Comparison of ENCODE assay signal across 12 mouse cellular contexts in genomic region chr7:41394130-41394529, GRCm38 (mm10). TPM values are rescaled to one million over a fixed set of nuclear protein-coding genes. Genes with fewer than 3 reads are reported as not detected.
DNase-seq lines count a peak whose midpoint lies in the region; ATAC-seq and TF ChIP-seq lines count a peak whose summit lies in the region.
"Had no signal": no experiment of that assay in that cellular context is flagged by ENCODE, and none has a peak within 500 bp of the region (broad histone marks: within the 10 kb centered on the region; RNA-seq: fewer than 3 reads in every experiment).

No protein-coding gene starts in this region.

- 69% methylated on average over 4 of the region's 4 CpGs for WGBS in intestine, embryonic 14.5 days
- WGBS in intestine, postnatal 0 days: 74% methylated on average over 4 of the region's 4 CpGs
- WGBS in embryonic facial prominence, embryonic 12.5 days: 70% methylated on average over 4 of the region's 4 CpGs
- 80% methylated on average over 4 of the region's 4 CpGs for WGBS in hindbrain, embryonic 12.5 days
- 74% methylated on average over 4 of the region's 4 CpGs for WGBS in midbrain, embryonic 16.5 days

- no peaks in the 10 kb centered on the region for H3K9me3 ChIP-seq in intestine, embryonic 14.5 days (ENCODE audit: control insufficient read depth, low read length)
- H3K9me3 ChIP-seq in intestine, postnatal 0 days (ENCODE audit: control insufficient read depth): no peaks in the 10 kb centered on the region
- H3K9me3 ChIP-seq in embryonic facial prominence, embryonic 12.5 days: no peaks in the 10 kb centered on the region
- H3K9me3 ChIP-seq in hindbrain, embryonic 12.5 days (replicated peaks): no peaks in the 10 kb centered on the region
- H3K9me3 ChIP-seq in midbrain, embryonic 16.5 days (replicated peaks; ENCODE audit: control insufficient read depth, low read length, poor library complexity, severe bottlenecking): no peaks in the 10 kb centered on the region
- H3K9me3 ChIP-seq: G1E had no signal

- TF ChIP-seq CTCF in intestine, postnatal 0 days (IDR thresholded peaks at IDR 0.05; ENCODE audit: low read depth): no peak

- H3K36me3 ChIP-seq in intestine, embryonic 14.5 days (ENCODE audit: control insufficient read depth, insufficient read depth, low read length): no peaks in the 10 kb centered on the region
- no peaks in the 10 kb centered on the region for H3K36me3 ChIP-seq in intestine, postnatal 0 days (ENCODE audit: control insufficient read depth, insufficient read depth)
- no peaks in the 10 kb centered on the region for H3K36me3 ChIP-seq in embryonic facial prominence, embryonic 12.5 days
- H3K36me3 ChIP-seq in hindbrain, embryonic 12.5 days: no peaks in the 10 kb centered on the region
- H3K36me3 ChIP-seq in midbrain, embryonic 16.5 days (ENCODE audit: control insufficient read depth, insufficient read depth, low read length): no peaks in the 10 kb centered on the region

- no peaks in the 10 kb centered on the region for H3K4me1 ChIP-seq in intestine, embryonic 14.5 days (replicated peaks; ENCODE audit: control insufficient read depth, insufficient read depth, low read length)
- H3K4me1 ChIP-seq in intestine, postnatal 0 days (replicated peaks; ENCODE audit: control insufficient read depth, insufficient read depth, low read length): no peaks in the 10 kb centered on the region
- no peaks in the 10 kb centered on the region for H3K4me1 ChIP-seq in embryonic facial prominence, embryonic 12.5 days
- H3K4me1 ChIP-seq in hindbrain, embryonic 12.5 days: 0 out of 2 replicates have a peak, but pooled peaks cover 4% of the 10 kb centered on the region
- H3K4me1 ChIP-seq in midbrain, embryonic 16.5 days (ENCODE audit: control insufficient read depth, insufficient read depth, low read length): no peaks in the 10 kb centered on the region

- H3K4me2 ChIP-seq in intestine, embryonic 14.5 days (ENCODE audit: low read length): no peak overlapping the region
- no peak overlapping the region for H3K4me2 ChIP-seq in intestine, postnatal 0 days (replicated peaks; ENCODE audit: low read depth)
- H3K4me2 ChIP-seq in embryonic facial prominence, embryonic 12.5 days (replicated peaks): peak overlapping the region; percentile 54
- H3K4me2 ChIP-seq in hindbrain, embryonic 12.5 days (replicated peaks): peak overlapping the region; percentile 55
- peak overlapping the region; percentile 44 for H3K4me2 ChIP-seq in midbrain, embryonic 16.5 days (ENCODE audit: low read length)

- H3K4me3 ChIP-seq in intestine, embryonic 14.5 days (ENCODE audit: low read depth, low read length): no peak overlapping the region
- no peak overlapping the region for H3K4me3 ChIP-seq in intestine, postnatal 0 days (ENCODE audit: low read depth, low read length)
- H3K4me3 ChIP-seq in embryonic facial prominence, embryonic 12.5 days: peak overlapping the region; percentile 59
- H3K4me3 ChIP-seq in hindbrain, embryonic 12.5 days: peak overlapping the region; percentile 58
- H3K4me3 ChIP-seq in midbrain, embryonic 16.5 days (ENCODE audit: low read depth, low read length): peak overlapping the region; percentile 19; the same call in 1 of the 2 replicates

- H3K9ac ChIP-seq in intestine, embryonic 14.5 days (ENCODE audit: low read length): no peak overlapping the region
- H3K9ac ChIP-seq in intestine, postnatal 0 days (ENCODE audit: low read depth, low read length): no peak overlapping the region
- no peak overlapping the region for H3K9ac ChIP-seq in embryonic facial prominence, embryonic 12.5 days
- H3K9ac ChIP-seq in hindbrain, embryonic 12.5 days: 0 out of 2 replicates have a peak overlapping the region, but pooled peaks have one; percentile 62
- H3K9ac ChIP-seq in midbrain, embryonic 16.5 days (ENCODE audit: low read depth, low read length): no peak overlapping the region

- intact Hi-C loops in left cerebral cortex, postnatal 10 days (cut with DNase I): loop anchor here (5.0 kb wide), 1 partner anchor 103 kb away; the partner anchor contains the start of genes AW146154 and Gm20449

- DNase-seq in intestine, embryonic 14.5 days (ENCODE audit: low spot score): no peak
- no peak for DNase-seq in left cerebral cortex, postnatal 10 days (ENCODE audit: extremely low spot score in 1 of 2, low spot score in 2 of 2)
- DNase-seq: adrenal gland, postnatal 25 days; left cerebral cortex, postnatal 4 days had no signal

- 0 out of 2 replicates have a peak, but pooled peaks have one; percentile 35 for ATAC-seq in intestine, embryonic 14.5 days (replicated peaks; ENCODE audit: low FRiP score, low TSS enrichment, low read depth)
- ATAC-seq in intestine, postnatal 0 days: no peak
- ATAC-seq in embryonic facial prominence, embryonic 12.5 days (ENCODE audit: insufficient number of reproducible peaks, insufficient read depth, low FRiP score, low TSS enrichment): no peak
- ATAC-seq in hindbrain, embryonic 12.5 days (ENCODE audit: low FRiP score): 0 out of 2 replicates have a peak, but pooled peaks have one; percentile 27
- 0 out of 2 replicates have a peak, but pooled peaks have one; percentile 32 for ATAC-seq in midbrain, embryonic 16.5 days
- ATAC-seq in inflammation-experienced regulatory T-cells, adult 6 months: no peak

- no peaks in the 10 kb centered on the region for H3K27me3 ChIP-seq in intestine, embryonic 14.5 days (replicated peaks; ENCODE audit: control insufficient read depth, insufficient read depth, low read length)
- H3K27me3 ChIP-seq in intestine, postnatal 0 days (replicated peaks; ENCODE audit: control insufficient read depth, insufficient read depth, low read length): no peaks in the 10 kb centered on the region
- no peaks in the 10 kb centered on the region for H3K27me3 ChIP-seq in embryonic facial prominence, embryonic 12.5 days
- H3K27me3 ChIP-seq in hindbrain, embryonic 12.5 days: no peaks in the 10 kb centered on the region
- H3K27me3 ChIP-seq in midbrain, embryonic 16.5 days (ENCODE audit: control insufficient read depth, insufficient read depth, low read depth, low read length): no peaks in the 10 kb centered on the region

- no peak overlapping the region for H3K27ac ChIP-seq in intestine, embryonic 14.5 days (ENCODE audit: low read depth)
- no peak overlapping the region for H3K27ac ChIP-seq in intestine, postnatal 0 days (ENCODE audit: low read depth, low read length)
- H3K27ac ChIP-seq in embryonic facial prominence, embryonic 12.5 days: no peak overlapping the region
- H3K27ac ChIP-seq in hindbrain, embryonic 12.5 days: no peak overlapping the region
- H3K27ac ChIP-seq in midbrain, embryonic 16.5 days (ENCODE audit: low read length): no peak overlapping the region

RNA-seq across cellular contexts. Expression of gene AI987944, which starts 1.0 kb away (rescaled TPM):
- polyA plus RNA-seq in intestine, embryonic 14.5 days (2014; fragmentation: Nextera tagmentation; extraction: Ambion mirVana): 10.9 and 12.1 TPM in 2 replicates
- 10.0 and 10.1 TPM in 2 replicates for polyA plus RNA-seq in intestine, postnatal 0 days (2015; fragmentation: Nextera tagmentation; extraction: Ambion mirVana)
- polyA plus RNA-seq in embryonic facial prominence, embryonic 12.5 days (2016; fragmentation: Nextera tagmentation; extraction: Ambion mirVana): 10.0 TPM in 2 replicates
- 7.7 and 8.8 TPM in 2 replicates for polyA plus RNA-seq in hindbrain, embryonic 12.5 days (2016; fragmentation: Nextera tagmentation; extraction: Ambion mirVana)
- 8.1 and 8.7 TPM in 2 replicates for polyA plus RNA-seq in midbrain, embryonic 16.5 days (2015; fragmentation: Nextera tagmentation; extraction: Ambion mirVana)
- 10 to 100 TPM; 37.8 to 54.1 (median 53.2) TPM for polyA plus RNA-seq in inflammation-experienced regulatory T-cells, adult 6 months (2017; shearing (Covaris generic))
- total RNA-seq in left cerebral cortex, postnatal 10 days (2021): 1 to 10 TPM; 9.0 to 9.3 TPM
- polyA plus RNA-seq: erythroblast, embryonic 14.5 days had no signal

RNA-seq across cellular contexts. Expression of gene Vmn2r57, which starts 54.4 kb away (rescaled TPM):
- 0.14 and 0.35 TPM in 2 replicates for polyA plus RNA-seq in intestine, embryonic 14.5 days (2014; fragmentation: Nextera tagmentation; extraction: Ambion mirVana)
- polyA plus RNA-seq in intestine, postnatal 0 days (2015; fragmentation: Nextera tagmentation; extraction: Ambion mirVana): 0.07 TPM in 2 replicates
- 0.24 and 0.39 TPM in 2 replicates for polyA plus RNA-seq in embryonic facial prominence, embryonic 12.5 days (2016; fragmentation: Nextera tagmentation; extraction: Ambion mirVana)
- 0.17 and 0.29 TPM in 2 replicates for polyA plus RNA-seq in hindbrain, embryonic 12.5 days (2016; fragmentation: Nextera tagmentation; extraction: Ambion mirVana)
- 0.74 and 0.77 TPM in 2 replicates for polyA plus RNA-seq in midbrain, embryonic 16.5 days (2015; fragmentation: Nextera tagmentation; extraction: Ambion mirVana)
- polyA plus RNA-seq in inflammation-experienced regulatory T-cells, adult 6 months (2017; shearing (Covaris generic)): under 1 TPM in 1 of 3 experiments, not detected in 2; 0.06 TPM
- under 1 TPM; 0.24 TPM for total RNA-seq in left cerebral cortex, postnatal 10 days (2021)
- total RNA-seq: granulocyte monocyte progenitor cell, adult 5-6 weeks had no signal
- polyA plus RNA-seq: erythroblast, embryonic 14.5 days; G1E had no signal

Comparison
In these comparisons a context has a peak if more than half of its experiments do, and no peak if none do; other contexts are left out.
1. ATAC-seq: peak in intestine, embryonic 14.5 days (single experiment), hindbrain, embryonic 12.5 days (single experiment) and midbrain, embryonic 16.5 days (single experiment); none in intestine, postnatal 0 days (single experiment), embryonic facial prominence, embryonic 12.5 days (single experiment) and inflammation-experienced regulatory T-cells, adult 6 months (single experiment).
2. H3K4me2 ChIP-seq: peak in embryonic facial prominence, embryonic 12.5 days (single experiment), hindbrain, embryonic 12.5 days (single experiment) and midbrain, embryonic 16.5 days (single experiment); none in intestine, embryonic 14.5 days (single experiment) and intestine, postnatal 0 days (single experiment).
3. H3K4me3 ChIP-seq: peak in embryonic facial prominence, embryonic 12.5 days (single experiment), hindbrain, embryonic 12.5 days (single experiment) and midbrain, embryonic 16.5 days (single experiment); none in intestine, embryonic 14.5 days (single experiment) and intestine, postnatal 0 days (single experiment).